ENCODE assay signal across 30 mouse cellular contexts in genomic region chr14:28242743-28243142, GRCm38 (mm10).
DNase-seq lines count a peak whose midpoint lies in the region; ATAC-seq and TF ChIP-seq lines count a peak whose summit lies in the region.
"Had no signal": no experiment of that assay in that cellular context is flagged by ENCODE, and none has a peak within 500 bp of the region (broad histone marks: within the 10 kb centered on the region; RNA-seq: fewer than 3 reads in every experiment).

No protein-coding gene starts in this region.

- ATAC-seq in frontal cortex, adult (ENCODE audit: low TSS enrichment): peak; percentile 50; the same call in 1 of the 2 replicates
- ATAC-seq in kidney, postnatal 0 days (replicated peaks; ENCODE audit: low FRiP score, low read depth): no peak
- no peak for ATAC-seq in kidney, embryonic 14.5 days (ENCODE audit: low FRiP score, low TSS enrichment)
- ATAC-seq: forebrain, embryonic 14.5 days; hindbrain, embryonic 16.5 days had no signal

- H3K9me3 ChIP-seq in kidney, postnatal 0 days (replicated peaks; ENCODE audit: low read length): no peaks in the 10 kb centered on the region
- H3K9me3 ChIP-seq in kidney, embryonic 14.5 days (ENCODE audit: control insufficient read depth, low read length): no peaks in the 10 kb centered on the region
- H3K9me3 ChIP-seq: embryonic facial prominence, embryonic 12.5 days; embryonic facial prominence, embryonic 15.5 days; heart, embryonic 12.5 days; heart, embryonic 15.5 days; hindbrain, embryonic 10.5 days; hindbrain, embryonic 13.5 days had no signal

- H3K27me3 ChIP-seq in kidney, postnatal 0 days (ENCODE audit: insufficient read depth, low read length): no peaks in the 10 kb centered on the region
- no peaks in the 10 kb centered on the region for H3K27me3 ChIP-seq in kidney, embryonic 14.5 days (ENCODE audit: control insufficient read depth, insufficient read depth, low read length)
- H3K27me3 ChIP-seq: CH12.LX; embryonic facial prominence, embryonic 12.5 days; embryonic facial prominence, embryonic 15.5 days; heart, embryonic 12.5 days; heart, embryonic 15.5 days; hindbrain, embryonic 13.5 days had no signal

- DNase-seq in frontal cortex, postnatal 36 days (ENCODE audit: low spot score in 2 of 2): no peak
- DNase-seq in kidney, postnatal 0 days (ENCODE audit: low spot score): peak; percentile 14
- DNase-seq in 3T3-L1 (ENCODE audit: low read depth, low spot score): peak; percentile 47
- peak; percentile 5 for DNase-seq in R1 (ENCODE audit: low read depth, low spot score)
- no peak for DNase-seq in ovary, postnatal 10 days (ENCODE audit: low spot score)
- DNase-seq in layer of hippocampus, postnatal 14 days (ENCODE audit: low spot score in 2 of 2): no peak
- DNase-seq: adrenal gland, postnatal 10 days; adrenal gland, postnatal 36 days; B cell, adult 2 months; cerebellum, adult 11 months; cerebellum, adult 2 months; cerebellum, adult 9-11 months; cerebellum, postnatal 25 days; gastrocnemius, postnatal 14 days; heart, adult 18-20 months; heart, postnatal 10 days; heart, postnatal 36 days had no signal

- H3K9ac ChIP-seq in kidney, postnatal 0 days (ENCODE audit: low read depth, low read length): no peak overlapping the region
- no peak overlapping the region for H3K9ac ChIP-seq in kidney, embryonic 14.5 days (ENCODE audit: low read depth, low read length)
- H3K9ac ChIP-seq: embryonic facial prominence, embryonic 12.5 days; embryonic facial prominence, embryonic 15.5 days; forebrain, postnatal 0 days; heart, embryonic 12.5 days; heart, embryonic 15.5 days; hindbrain, embryonic 13.5 days had no signal

- H3K36me3 ChIP-seq in kidney, postnatal 0 days (ENCODE audit: insufficient read depth, low read length): no peaks in the 10 kb centered on the region
- H3K36me3 ChIP-seq in kidney, embryonic 14.5 days (ENCODE audit: control insufficient read depth, insufficient read depth, low read length): no peaks in the 10 kb centered on the region
- H3K36me3 ChIP-seq: embryonic facial prominence, embryonic 12.5 days; embryonic facial prominence, embryonic 15.5 days; G1E; heart, embryonic 12.5 days; heart, embryonic 15.5 days; hindbrain, embryonic 10.5 days; hindbrain, embryonic 13.5 days had no signal

- no peak overlapping the region for H3K4me2 ChIP-seq in kidney, postnatal 0 days (ENCODE audit: low read length)
- H3K4me2 ChIP-seq in kidney, embryonic 14.5 days (replicated peaks; ENCODE audit: low read depth, low read length): no peak overlapping the region
- H3K4me2 ChIP-seq: embryonic facial prominence, embryonic 12.5 days; embryonic facial prominence, embryonic 15.5 days; heart, embryonic 12.5 days; heart, embryonic 15.5 days; hindbrain, embryonic 13.5 days had no signal

- no peaks in the 10 kb centered on the region for H3K4me1 ChIP-seq in kidney, postnatal 0 days (replicated peaks; ENCODE audit: insufficient read depth, low read length)
- H3K4me1 ChIP-seq in kidney, embryonic 14.5 days (ENCODE audit: control insufficient read depth, insufficient read depth, low read length): peaks cover 4% of the 10 kb centered on the region; the same call in 1 of the 2 replicates
- H3K4me1 ChIP-seq: embryonic facial prominence, embryonic 15.5 days; hindbrain, embryonic 13.5 days had no signal

- no peak for TF ChIP-seq CTCF in kidney, postnatal 0 days (IDR thresholded peaks at IDR 0.05; ENCODE audit: low read depth)

- H3K4me3 ChIP-seq in kidney, postnatal 0 days (replicated peaks; ENCODE audit: low read depth, low read length): no peak overlapping the region
- no peak overlapping the region for H3K4me3 ChIP-seq in kidney, embryonic 14.5 days (ENCODE audit: low read length)
- H3K4me3 ChIP-seq: embryonic facial prominence, embryonic 12.5 days; embryonic facial prominence, embryonic 15.5 days; heart, embryonic 12.5 days; heart, embryonic 15.5 days; hindbrain, embryonic 10.5 days; hindbrain, embryonic 13.5 days had no signal

- no peak overlapping the region for H3K27ac ChIP-seq in kidney, postnatal 0 days
- no peak overlapping the region for H3K27ac ChIP-seq in kidney, embryonic 14.5 days (ENCODE audit: low read depth, low read length)
- H3K27ac ChIP-seq: embryonic facial prominence, embryonic 12.5 days; embryonic facial prominence, embryonic 15.5 days; heart, embryonic 15.5 days; hindbrain, embryonic 10.5 days; hindbrain, embryonic 13.5 days had no signal

- 77% methylated on average over 3 of the region's 3 CpGs for WGBS in kidney, postnatal 0 days
- 76% methylated on average over 3 of the region's 3 CpGs for WGBS in kidney, embryonic 14.5 days

Comparison
In these comparisons a context has a peak if more than half of its experiments do, and no peak if none do; other contexts are left out.
1. DNase-seq: peak in kidney, postnatal 0 days (single experiment), 3T3-L1 (single experiment) and R1 (single experiment); none in frontal cortex, postnatal 36 days (0 of 2), ovary, postnatal 10 days (single experiment) and layer of hippocampus, postnatal 14 days (0 of 2).